Mouse (Mus musculus) E14TG2a.4 (cell line): ENCODE results near the gene Cacng1.

Source experiments
- H3K27me3 ChIP-seq: 2 replicates; pipeline ENCODE4 v1.6.1; 2014; ENCODE audit warnings: low read length, control low read depth; ENCODE audit not compliant: insufficient read depth
- H3K36me3 ChIP-seq: 2 replicates; pipeline ENCODE4 v1.6.1; 2014; ENCODE audit warnings: low read length, control low read depth; ENCODE audit not compliant: insufficient read depth
- H3K4me1 ChIP-seq: replicated peaks from 2 replicates; pipeline ENCODE4 v1.6.1; 2014; ENCODE audit warnings: low read depth, low read length, control low read depth
- H3K4me3 ChIP-seq: replicated peaks from 2 replicates; pipeline ENCODE4 v1.5.1; 2014; ENCODE audit warnings: mild to moderate bottlenecking, low read length
- H3K9me3 ChIP-seq: 2 replicates; pipeline ENCODE4 v1.6.1; 2014; ENCODE audit warnings: low read length, control low read depth
- CTCF ChIP-seq: conservative IDR thresholded peaks from 2 replicates; pipeline ENCODE4 v1.5.1; 2014; ENCODE audit warnings: low read length
- NANOG ChIP-seq: IDR thresholded peaks from 2 replicates; pipeline ENCODE4 v1.6.1; 2014; ENCODE audit warnings: borderline replicate concordance, low read length, mixed read lengths
- POU5F1 ChIP-seq: IDR thresholded peaks from 2 replicates; pipeline ENCODE4 v1.6.1; 2014; ENCODE audit warnings: low read length, borderline replicate concordance

Cacng1 gene

GRCm38 (mm10) chr11:107682694-107683355, 33.5 kb downstream of the Cacng1 start:
- Histone ChIP-seq H3K4me1 (peaks cover 57% of the 10 kb centered on the region), H3K27me3 (no peaks in the 10 kb centered on the region), H3K36me3 (peaks cover 48% of the 10 kb centered on the region), H3K9me3 (no peaks in the 10 kb centered on the region), H3K4me3 (no peak overlapping the region; the same call in 1 of the 2 replicates)
- TF ChIP-seq NANOG, result no peak
- TF ChIP-seq CTCF, result no peak
- TF ChIP-seq POU5F1, result no peak

GRCm38 (mm10) chr11:107676207-107676940, 39.9 kb downstream of the Cacng1 start:
- Histone ChIP-seq H3K4me1 (peaks cover 19% of the 10 kb centered on the region), H3K4me3 (no peak overlapping the region), H3K9me3 (no peaks in the 10 kb centered on the region), H3K27me3 (no peaks in the 10 kb centered on the region), H3K36me3 (peaks cover 66% of the 10 kb centered on the region)
- TF ChIP-seq NANOG (no peak), POU5F1 (no peak), CTCF (no peak)

GRCm38 (mm10) chr11:107675246-107675645, 41.1 kb downstream of the Cacng1 start:
- Histone ChIP-seq H3K4me3 (no peak overlapping the region), H3K4me1 (peaks cover 16% of the 10 kb centered on the region), H3K9me3 (no peaks in the 10 kb centered on the region), H3K36me3 (peaks cover 74% of the 10 kb centered on the region), H3K27me3 (no peaks in the 10 kb centered on the region)
- TF ChIP-seq POU5F1, result no peak
- no peak for TF ChIP-seq NANOG
- TF ChIP-seq CTCF, result no peak

GRCm38 (mm10) chr11:107674601-107675000, 41.7 kb downstream of the Cacng1 start:
- H3K4me3 ChIP-seq, result no peak overlapping the region
- TF ChIP-seq POU5F1 (no peak), NANOG (no peak), CTCF (no peak)
- H3K27me3 ChIP-seq, result no peaks in the 10 kb centered on the region
- peaks cover 80% of the 10 kb centered on the region for H3K36me3 ChIP-seq
- peaks cover 20% of the 10 kb centered on the region for H3K4me1 ChIP-seq
- no peaks in the 10 kb centered on the region for H3K9me3 ChIP-seq

GRCm38 (mm10) chr11:107674006-107674405, 42.3 kb downstream of the Cacng1 start:
- no peak overlapping the region for H3K4me3 ChIP-seq
- no peaks in the 10 kb centered on the region for H3K27me3 ChIP-seq
- TF ChIP-seq CTCF (no peak), NANOG (no peak), POU5F1 (no peak)
- H3K9me3 ChIP-seq, result no peaks in the 10 kb centered on the region
- peaks cover 85% of the 10 kb centered on the region for H3K36me3 ChIP-seq
- peaks cover 20% of the 10 kb centered on the region for H3K4me1 ChIP-seq

- Histone ChIP-seq H3K4me1 (peaks cover 18% of the 10 kb centered on the region), H3K27me3 (no peaks in the 10 kb centered on the region), H3K4me3 (no peak overlapping the region), H3K36me3 (peaks cover 100% of the 10 kb centered on the region), H3K9me3 (no peaks in the 10 kb centered on the region)
- TF ChIP-seq POU5F1, result no peak
- TF ChIP-seq NANOG, result no peak
- TF ChIP-seq CTCF, result no peak
Measured at GRCm38 (mm10) chr11:107668977-107669376, 47.3 kb downstream of the Cacng1 start.

GRCm38 (mm10) chr11:107668223-107668622, 48.1 kb downstream of the Cacng1 start:
- TF ChIP-seq POU5F1 (no peak), NANOG (no peak), CTCF (no peak)
- H3K4me1 ChIP-seq, result peaks cover 21% of the 10 kb centered on the region
- H3K27me3 ChIP-seq, result no peaks in the 10 kb centered on the region
- H3K36me3 ChIP-seq, result peaks cover 100% of the 10 kb centered on the region
- no peak overlapping the region for H3K4me3 ChIP-seq
- no peaks in the 10 kb centered on the region for H3K9me3 ChIP-seq

- peaks cover 100% of the 10 kb centered on the region for H3K36me3 ChIP-seq
- TF ChIP-seq POU5F1, result no peak
- no peak for TF ChIP-seq NANOG
- TF ChIP-seq CTCF, result no peak
- peaks cover 21% of the 10 kb centered on the region for H3K4me1 ChIP-seq
- H3K27me3 ChIP-seq, result no peaks in the 10 kb centered on the region
- no peak overlapping the region for H3K4me3 ChIP-seq
- no peaks in the 10 kb centered on the region for H3K9me3 ChIP-seq
Measured at GRCm38 (mm10) chr11:107667542-107667941, 48.8 kb downstream of the Cacng1 start.
